Mouse (Mus musculus) inflammation-experienced regulatory T-cells (primary cell): ENCODE measurements around the gene Anapc7. TPM values are rescaled to one million over a fixed set of nuclear protein-coding genes. Genes with fewer than 3 reads are reported as not detected.

Experiments
- polyA plus RNA-seq, 2 experiments: library from polyadenylated mRNA; unstranded; fragments of 100-300 nt; shearing (Covaris generic); gene quantifications; one replicate each; pipeline ENCODE4 v1.2.1; 2017

The Anapc7 gene
- polyA plus RNA-seq = 10 to 100 TPM; 34.4 to 43.3 TPM

GRCm38 (mm10) chr5:122421271-122422068, at the start of gene Anapc7:
Anapc7 (plus strand) TSS chr5:122421693.

DNA sequence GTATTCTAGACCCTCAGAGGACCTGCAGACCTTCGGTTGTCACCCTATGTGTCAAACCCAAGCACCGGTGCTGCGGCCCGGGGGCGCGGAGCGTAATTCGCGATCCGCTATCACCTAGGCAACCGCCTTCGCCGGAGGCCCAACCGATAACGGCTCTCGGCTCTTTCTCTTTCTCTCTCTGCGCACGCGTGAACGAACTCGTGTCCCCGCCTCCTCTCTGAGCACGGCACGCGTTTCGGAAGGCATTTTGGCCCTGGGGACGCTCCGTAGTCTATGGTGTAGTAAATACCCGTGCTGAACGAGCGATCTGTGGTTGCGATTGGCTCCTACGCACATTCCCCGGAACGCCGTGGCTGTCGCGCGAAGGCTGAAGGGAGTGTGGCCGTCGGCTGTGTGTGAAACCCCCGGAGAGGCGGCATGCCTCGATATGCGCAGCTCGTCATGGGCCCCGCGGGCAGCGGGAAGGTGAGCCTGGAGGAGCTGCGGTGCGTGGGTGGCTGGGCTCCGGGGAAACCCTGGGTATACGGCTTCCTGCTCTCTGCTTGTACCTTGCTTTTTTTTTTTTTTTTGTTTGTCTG, 49.2 kb upstream of the Anapc7 start, which contains the start of gene Fam216a:
Fam216a (minus strand) TSS at position 173 of the 578 bp plus-strand sequence.

DNA sequence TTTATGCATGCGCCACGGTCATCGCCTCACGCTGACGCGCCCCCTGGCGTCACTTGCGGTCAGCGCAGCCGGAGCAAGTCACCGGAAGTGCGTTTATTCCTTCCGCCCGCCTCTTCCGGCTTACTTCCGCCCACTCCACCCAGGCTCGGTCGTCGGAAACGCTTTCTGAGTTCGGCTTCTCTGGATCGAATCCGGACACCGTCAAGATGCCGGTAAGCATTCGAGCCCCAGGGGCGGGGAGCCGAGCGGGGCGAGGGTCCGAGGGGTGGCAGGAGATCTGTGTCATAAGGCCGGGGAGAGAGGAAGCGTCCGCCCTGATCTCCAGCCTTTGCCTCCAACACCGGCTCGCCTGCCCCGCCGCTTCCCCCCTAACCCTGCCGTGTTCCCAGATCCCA, 29.7 kb upstream of the Anapc7 start, which contains the start of gene Arpc3:
Arpc3 (plus strand) TSS at position 93 of the 395 bp plus-strand sequence.

Other genes with a start within 250 kb of the Anapc7 start
- 100 to 1,000 TPM in 1 of 2 experiments, 10 to 100 TPM in 1; 84.2 to 149 TPM for gene Hvcn1, start 214.9 kb upstream of the Anapc7 start, polyA plus RNA-seq
- gene Tctn1, start 157.2 kb upstream of the Anapc7 start, polyA plus RNA-seq = 1 to 10 TPM; 1.7 to 5.1 TPM
- gene Pptc7, start 137.3 kb upstream of the Anapc7 start, polyA plus RNA-seq = 10 to 100 TPM; 44.3 to 60.4 TPM
- gene Rad9b, start 67.5 kb upstream of the Anapc7 start, polyA plus RNA-seq = 1 to 10 TPM; 2.8 to 6.2 TPM
- 100 to 1,000 TPM; 146 to 152 TPM for gene Vps29, start 67.3 kb upstream of the Anapc7 start, polyA plus RNA-seq
- 10 to 100 TPM; 72.2 to 80.2 TPM for gene Gpn3, start 49.8 kb upstream of the Anapc7 start, polyA plus RNA-seq
- 10 to 100 TPM; 12.9 to 26.0 TPM for gene Fam216a, start 49.3 kb upstream of the Anapc7 start, polyA plus RNA-seq
- 100 to 1,000 TPM; 450 to 472 TPM for gene Arpc3, start 29.8 kb upstream of the Anapc7 start, polyA plus RNA-seq
- 10 to 100 TPM; 75.5 to 86.6 TPM for gene Atp2a2, start 80.5 kb downstream of the Anapc7 start, polyA plus RNA-seq
- 1 to 10 TPM; 3.8 to 7.2 TPM for gene Ift81, start 192.8 kb downstream of the Anapc7 start, polyA plus RNA-seq
- gene P2rx7, start 222.2 kb downstream of the Anapc7 start, polyA plus RNA-seq = 100 to 1,000 TPM in 1 of 2 experiments, 10 to 100 TPM in 1; 75.1 to 129 TPM